Mouse (Mus musculus) heart, adult 2 months (tissue): ENCODE results near the gene Gramd1a. TPM values are rescaled to one million over a fixed set of nuclear protein-coding genes. Genes with fewer than 3 reads are reported as not detected.

ENCODE experiments used
- DNase-seq, 2 experiments: peaks; one replicate each; pipeline ENCODE4 v3.0.0; 2021
- H3K27ac ChIP-seq: fragments of 200-600 bp; 2 replicates; pipeline ENCODE4 v1.8.1; 2022
- H3K27me3 ChIP-seq: fragments of 200-500 bp; 2 replicates; pipeline ENCODE4 v1.6.1; 2012; ENCODE audit warnings: mild to moderate bottlenecking, low read length, inconsistent platforms, mixed read lengths; ENCODE audit not compliant: control insufficient read depth, insufficient read depth
- H3K36me3 ChIP-seq: fragments of 200-500 bp; 2 replicates; pipeline ENCODE4 v1.6.1; 2012; ENCODE audit warnings: low read length, inconsistent platforms; ENCODE audit not compliant: control insufficient read depth, insufficient read depth
- H3K4me1 ChIP-seq: fragments of 200-500 bp; 2 replicates; pipeline ENCODE4 v1.6.1; 2011; ENCODE audit warnings: low read length; ENCODE audit not compliant: control insufficient read depth, insufficient read depth
- H3K4me3 ChIP-seq: fragments of 200-600 bp; 2 replicates; pipeline ENCODE4 v1.8.1; 2022
- H3K79me2 ChIP-seq: fragments of 200-500 bp; replicated peaks from 2 replicates; pipeline ENCODE4 v1.6.1; 2012; ENCODE audit warnings: mild to moderate bottlenecking, inconsistent platforms, low read length, moderate library complexity, mixed read lengths; ENCODE audit not compliant: control insufficient read depth, insufficient read depth
- H3K9ac ChIP-seq: fragments of 200-500 bp; 2 replicates; pipeline ENCODE4 v1.6.1; 2012; ENCODE audit warnings: low read depth, mild to moderate bottlenecking, control low read depth, inconsistent platforms, low read length, mixed read lengths
- CTCF ChIP-seq: fragments of 200-600 bp; IDR thresholded peaks from 2 replicates; pipeline ENCODE4 v1.8.1; 2022; ENCODE audit warnings: antibody characterized with exemption, mild to moderate bottlenecking, moderate library complexity
- EP300 ChIP-seq: fragments of 200-500 bp; IDR thresholded peaks from 2 replicates; pipeline ENCODE4 v1.6.1; 2011; ENCODE audit warnings: low read depth, low read length, control low read depth; ENCODE audit not compliant: insufficient read depth
- POLR2A ChIP-seq: fragments of 200-500 bp; IDR thresholded peaks from 2 replicates; pipeline ENCODE4 v1.6.1; 2011; ENCODE audit warnings: mild to moderate bottlenecking, low read depth, low read length, control low read depth; ENCODE audit not compliant: insufficient read depth
- WGBS: fragments of 180-500 bp; shearing (Covaris S2); methylation state at CpG from one replicate; pipeline ENCODE4 v1.1.7; 2018; 5-methylcytosine and 5-hydroxymethylcytosine counted together
- intact Hi-C: fragments of 180-260 bp; cut with DNase I; formaldehyde crosslinking; loops from one replicate; pipeline ENCODE4 v1.15.1; 2025
- polyA plus RNA-seq: library from polyadenylated mRNA; depleted of rRNA; stranded (reverse); fragments of >200 nt; gene quantifications from 2 replicates; pipeline ENCODE4 v1.2.3, GENCODE M21; 2012
- total RNA-seq, 2 experiments: library from RNA; stranded (reverse); gene quantifications; 2 replicates each; pipeline ENCODE4 v1.2.3; 2021

Gene Gramd1a
- total and polyA plus RNA-seq, 3 experiments = 27.9 to 64.3 (median 33.7) TPM

GRCm38 (mm10) chr7:31156034-31156928 lies 585 bp upstream of the Gramd1a start:
- no peaks in the 10 kb centered on the region for H3K27me3 ChIP-seq
- no peak overlapping the region for H3K9ac ChIP-seq
- peak overlapping the region; percentile 72 for H3K27ac ChIP-seq
- DNase-seq = peak in 1 of 2 experiments; percentile 53
- WGBS = 34% methylated on average over 19 of the region's 19 CpGs
- no peak for TF ChIP-seq POLR2A
- peak; percentile 54 for TF ChIP-seq CTCF
- no peak for TF ChIP-seq EP300
- intact Hi-C loops = no loop called here
- no peaks in the 10 kb centered on the region for H3K36me3 ChIP-seq
- H3K79me2 ChIP-seq = no peaks in the 10 kb centered on the region
- H3K4me3 ChIP-seq = no peak overlapping the region
- peaks cover 10% of the 10 kb centered on the region for H3K4me1 ChIP-seq

DNA sequence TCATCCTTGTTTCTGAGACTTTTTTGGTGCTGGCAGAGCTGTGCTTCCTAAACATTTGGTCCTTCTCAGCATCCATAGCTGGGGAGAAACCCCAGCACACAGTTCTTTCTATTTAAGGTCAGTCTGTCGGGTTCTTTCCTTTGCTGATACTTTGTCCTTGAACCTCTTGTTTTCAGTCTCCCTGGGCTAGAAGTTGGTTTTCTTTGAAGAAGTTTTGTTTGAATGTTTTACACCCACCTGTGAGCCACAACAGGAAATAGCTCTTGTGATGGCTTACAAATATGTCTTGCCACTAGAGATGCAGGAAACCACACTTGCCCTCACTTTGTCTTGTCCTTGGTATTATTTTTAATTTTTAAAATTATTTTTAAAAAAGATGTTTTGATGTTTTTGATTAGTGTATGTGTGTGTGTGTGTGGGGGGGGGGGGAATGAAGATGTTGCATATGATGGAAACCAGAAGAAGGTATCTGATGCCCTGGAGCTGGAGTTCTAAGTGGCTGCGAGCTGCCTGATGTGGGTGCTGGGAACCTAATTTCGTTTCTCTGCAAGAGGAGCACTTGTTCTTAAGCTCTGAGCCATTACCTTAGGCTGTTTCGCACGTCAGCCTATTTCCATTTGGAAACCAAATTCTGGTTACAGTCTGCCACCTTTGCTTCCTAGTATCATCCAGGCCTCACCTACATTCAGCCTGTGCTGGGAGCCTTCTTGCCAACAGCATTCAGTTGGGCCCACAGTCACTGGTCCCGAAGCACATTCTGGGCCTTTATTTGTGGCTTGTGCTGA lies 2.0 kb downstream of the Gramd1a start:
- no peak for TF ChIP-seq POLR2A
- TF ChIP-seq CTCF = no peak
- no peak for TF ChIP-seq EP300
- no peaks in the 10 kb centered on the region for H3K36me3 ChIP-seq
- H3K27ac ChIP-seq = no peak overlapping the region; the same call in 1 of the 2 replicates
- H3K4me1 ChIP-seq = peaks cover 18% of the 10 kb centered on the region
- 86% methylated on average over 6 of the region's 6 CpGs for WGBS
- H3K4me3 ChIP-seq = no peak overlapping the region
- H3K9ac ChIP-seq = no peak overlapping the region
- DNase-seq = no peak
- intact Hi-C loops = no loop called here
- H3K27me3 ChIP-seq = no peaks in the 10 kb centered on the region
- H3K79me2 ChIP-seq = no peaks in the 10 kb centered on the region

DNA sequence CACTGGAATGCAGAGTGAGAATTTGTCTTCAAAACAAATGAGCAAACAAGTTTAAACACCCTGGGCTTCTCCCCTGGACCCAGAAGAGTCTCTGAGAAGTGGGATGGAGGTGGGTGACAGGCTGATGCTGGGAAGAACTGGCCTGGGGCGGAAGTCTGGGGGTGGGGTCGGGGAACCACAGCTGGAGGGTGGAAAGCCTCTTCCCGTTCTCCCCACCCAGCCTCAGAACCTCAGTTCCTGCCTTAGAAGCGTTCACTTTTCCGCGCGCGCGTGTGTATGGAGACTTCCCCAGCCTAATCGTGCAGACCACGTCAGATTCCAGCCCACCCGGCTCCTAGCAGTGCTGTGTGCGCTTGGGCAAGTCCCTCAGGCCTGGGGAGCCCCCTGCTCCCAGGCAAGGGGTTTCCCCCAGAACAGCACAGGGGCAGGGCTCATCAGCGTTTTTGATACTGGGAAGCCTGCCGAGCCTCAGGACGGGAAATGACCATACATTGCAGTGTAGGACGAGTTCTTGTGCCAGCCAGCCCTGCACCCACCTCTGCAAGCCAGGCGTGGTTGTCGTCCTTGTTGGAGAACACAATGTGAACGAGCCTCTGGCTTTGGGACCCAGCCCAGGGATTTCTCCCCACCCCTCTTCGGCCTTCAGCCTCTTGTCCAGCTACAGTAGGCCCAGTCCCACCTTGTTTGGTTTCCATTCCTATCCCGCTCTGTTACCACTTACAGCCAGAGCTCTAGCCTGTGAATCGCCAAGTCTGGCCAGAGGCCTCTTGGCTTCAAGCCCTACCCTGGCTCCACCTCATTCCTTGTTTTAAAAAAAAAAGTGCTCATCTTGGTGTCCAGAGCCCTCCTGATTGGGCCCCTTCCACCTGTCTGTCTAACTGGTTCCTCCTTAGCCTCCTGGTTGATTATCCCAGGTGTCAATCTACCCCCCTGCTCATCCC lies 4.1 kb downstream of the Gramd1a start:
- Histone ChIP-seq H3K36me3 (no peaks in the 10 kb centered on the region), H3K4me1 (peaks cover 23% of the 10 kb centered on the region), H3K79me2 (peaks cover 9% of the 10 kb centered on the region), H3K27me3 (no peaks in the 10 kb centered on the region), H3K9ac (peak overlapping the region; percentile 99), H3K27ac (peak overlapping the region; percentile 99), H3K4me3 (peak overlapping the region; percentile 84)
- WGBS = 3% methylated on average over 23 of the region's 23 CpGs
- TF ChIP-seq EP300 (0 out of 2 replicates have a peak, but pooled peaks have one; percentile 28), CTCF (no peak), POLR2A (peak; percentile 72)
- DNase-seq = peak; percentile 83 to 84
- intact Hi-C loops = no loop called here

- H3K27ac ChIP-seq = peak overlapping the region; percentile 99
- peak overlapping the region; percentile 84 for H3K4me3 ChIP-seq
- H3K36me3 ChIP-seq = no peaks in the 10 kb centered on the region
- intact Hi-C loops = no loop called here
- peak overlapping the region; percentile 99 for H3K9ac ChIP-seq
- H3K27me3 ChIP-seq = no peaks in the 10 kb centered on the region
- DNase-seq = peak; percentile 95 to 97
- peaks cover 20% of the 10 kb centered on the region for H3K4me1 ChIP-seq
- under 1% methylated on average over 63 of the region's 63 CpGs for WGBS
- H3K79me2 ChIP-seq = peaks cover 9% of the 10 kb centered on the region
- TF ChIP-seq POLR2A (peak; percentile 29; the same call in 1 of the 2 replicates), EP300 (no peak), CTCF (no peak)
Observed at GRCm38 (mm10) chr7:31150566-31151300, 5.0 kb downstream of the Gramd1a start.
